Mouse (Mus musculus): ENCODE measurements around the gene Sft2d1. TPM values are rescaled to one million over a fixed set of nuclear protein-coding genes. Genes with fewer than 3 reads are reported as not detected.

Sft2d1 gene
- polyA plus RNA-seq, 1 experiment, result 51.6 TPM

DNA sequence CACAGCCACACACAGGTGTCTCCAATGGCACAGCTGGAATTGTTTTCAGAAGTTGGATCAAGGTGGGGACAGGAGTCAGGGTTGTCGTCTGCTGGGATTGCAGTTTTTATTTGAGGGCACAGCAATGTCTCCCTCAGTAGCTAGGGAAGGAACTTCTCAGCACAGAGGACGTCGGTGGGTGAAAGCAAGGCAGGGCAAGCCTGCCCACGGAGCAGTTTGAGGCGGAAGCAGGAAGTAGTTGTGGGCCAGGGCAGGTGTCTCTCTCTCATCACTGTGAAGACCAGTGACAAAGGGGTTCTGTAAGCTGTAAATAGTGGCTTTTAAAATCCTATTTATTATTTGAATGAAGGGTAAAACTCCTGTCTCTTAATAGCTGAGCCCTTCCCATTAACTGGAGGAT, 31.8 kb downstream of the Sft2d1 start:
- Histone ChIP-seq H3ac (ENCODE audit: control insufficient read depth, insufficient read length, low read depth) (no peak overlapping the region), H3K79me3 (ENCODE audit: low read depth) (no peaks in the 10 kb centered on the region), H3K79me2 (ENCODE audit: control insufficient read depth, insufficient read depth) (no peaks in the 10 kb centered on the region), H3K27me3 (ENCODE audit: control insufficient read depth, insufficient read depth, insufficient read length) (no peaks in the 10 kb centered on the region), H3K4me3 (ENCODE audit: insufficient read depth, poor library complexity, severe bottlenecking) (no peak overlapping the region), H3K36me3 (ENCODE audit: control insufficient read depth, insufficient read depth) (no peaks in the 10 kb centered on the region)
- TF ChIP-seq MYOD1 (IDR thresholded peaks at IDR 0.05; ENCODE audit: control insufficient read depth, insufficient read length, low read depth) (no peak), MYOG (IDR thresholded peaks at IDR 0.05; ENCODE audit: control insufficient read depth, extremely low read depth, insufficient read length) (no peak), USF1 (IDR thresholded peaks at IDR 0.05; ENCODE audit: low read depth) (no peak), FOSL1 (IDR thresholded peaks at IDR 0.05; ENCODE audit: insufficient read depth, low read length, poor library complexity, severe bottlenecking) (no peak), MAX (IDR thresholded peaks at IDR 0.05) (no peak), CTCF (IDR thresholded peaks at IDR 0.05; ENCODE audit: control insufficient read depth, insufficient read depth, insufficient read length) (no peak), CEBPB (IDR thresholded peaks at IDR 0.05; ENCODE audit: low read depth) (no peak)

DNA sequence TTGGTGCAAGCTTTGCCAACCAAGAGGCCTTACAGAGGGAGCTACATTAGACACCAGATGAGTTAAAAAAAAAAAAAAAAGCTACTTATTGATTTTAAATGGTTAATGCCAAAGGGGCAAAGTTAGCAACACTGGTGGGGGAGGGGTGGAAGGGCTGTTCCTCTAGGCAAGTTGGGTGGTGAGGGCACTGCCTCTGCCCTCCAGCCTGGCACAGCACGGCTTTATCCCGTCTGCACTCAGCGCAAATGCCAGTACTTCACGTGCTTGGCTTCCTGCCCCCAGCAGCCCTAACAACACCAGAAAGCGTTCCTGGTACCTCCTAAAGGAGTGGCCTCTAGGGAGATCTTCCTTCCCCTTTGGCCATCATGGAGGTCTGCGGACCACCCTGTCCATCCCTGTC, 32.5 kb downstream of the Sft2d1 start:
- TF ChIP-seq CTCF (IDR thresholded peaks at IDR 0.05; ENCODE audit: control insufficient read depth, insufficient read depth, insufficient read length), result no peak
- no peak for TF ChIP-seq MYOD1 (IDR thresholded peaks at IDR 0.05; ENCODE audit: control insufficient read depth, insufficient read length, low read depth)
- TF ChIP-seq MYOG (IDR thresholded peaks at IDR 0.05; ENCODE audit: control insufficient read depth, extremely low read depth, insufficient read length), result no peak
- no peak for TF ChIP-seq MAX (IDR thresholded peaks at IDR 0.05)
- TF ChIP-seq CEBPB (IDR thresholded peaks at IDR 0.05; ENCODE audit: low read depth), result no peak
- no peak for TF ChIP-seq FOSL1 (IDR thresholded peaks at IDR 0.05; ENCODE audit: insufficient read depth, low read length, poor library complexity, severe bottlenecking)
- no peak for TF ChIP-seq USF1 (IDR thresholded peaks at IDR 0.05; ENCODE audit: low read depth)
- H3K4me3 ChIP-seq (ENCODE audit: insufficient read depth, poor library complexity, severe bottlenecking), result no peak overlapping the region
- no peaks in the 10 kb centered on the region for H3K36me3 ChIP-seq (ENCODE audit: control insufficient read depth, insufficient read depth)
- no peaks in the 10 kb centered on the region for H3K27me3 ChIP-seq (ENCODE audit: control insufficient read depth, insufficient read depth, insufficient read length)
- H3ac ChIP-seq (ENCODE audit: control insufficient read depth, insufficient read length, low read depth), result no peak overlapping the region
- H3K79me3 ChIP-seq (ENCODE audit: low read depth), result no peaks in the 10 kb centered on the region
- no peaks in the 10 kb centered on the region for H3K79me2 ChIP-seq (ENCODE audit: control insufficient read depth, insufficient read depth)

DNA sequence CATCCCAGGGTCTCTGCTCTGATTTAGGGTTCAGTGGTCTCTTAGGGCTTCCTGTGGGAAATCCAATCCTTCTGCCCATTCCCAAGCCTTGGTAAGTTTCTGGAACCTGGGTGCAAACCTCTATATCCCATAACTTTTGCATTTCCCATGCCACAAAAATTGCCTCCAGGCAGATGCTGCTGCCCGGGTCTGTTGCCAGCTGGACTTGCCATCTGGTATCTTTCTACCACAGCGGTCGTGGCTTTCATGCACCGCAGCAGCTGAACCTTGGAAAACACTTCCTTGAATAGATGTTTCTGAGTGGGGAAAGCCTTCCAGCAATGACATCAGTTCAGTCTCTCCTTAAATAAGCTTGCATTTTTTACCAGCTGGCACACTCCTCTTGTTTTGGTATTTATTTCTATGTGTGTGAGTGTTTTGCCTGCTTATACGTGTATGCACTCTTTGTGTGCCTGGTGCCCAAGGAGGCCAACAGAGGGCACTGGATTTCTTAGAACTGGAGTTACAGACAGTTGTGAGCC, 36.9 kb downstream of the Sft2d1 start:
- TF ChIP-seq MAX (IDR thresholded peaks at IDR 0.05) (no peak), MYOD1 (IDR thresholded peaks at IDR 0.05; ENCODE audit: control insufficient read depth, insufficient read length, low read depth) (no peak), USF1 (IDR thresholded peaks at IDR 0.05; ENCODE audit: low read depth) (no peak), MYOG (IDR thresholded peaks at IDR 0.05; ENCODE audit: control insufficient read depth, extremely low read depth, insufficient read length) (no peak), FOSL1 (IDR thresholded peaks at IDR 0.05; ENCODE audit: insufficient read depth, low read length, poor library complexity, severe bottlenecking) (no peak)

DNA sequence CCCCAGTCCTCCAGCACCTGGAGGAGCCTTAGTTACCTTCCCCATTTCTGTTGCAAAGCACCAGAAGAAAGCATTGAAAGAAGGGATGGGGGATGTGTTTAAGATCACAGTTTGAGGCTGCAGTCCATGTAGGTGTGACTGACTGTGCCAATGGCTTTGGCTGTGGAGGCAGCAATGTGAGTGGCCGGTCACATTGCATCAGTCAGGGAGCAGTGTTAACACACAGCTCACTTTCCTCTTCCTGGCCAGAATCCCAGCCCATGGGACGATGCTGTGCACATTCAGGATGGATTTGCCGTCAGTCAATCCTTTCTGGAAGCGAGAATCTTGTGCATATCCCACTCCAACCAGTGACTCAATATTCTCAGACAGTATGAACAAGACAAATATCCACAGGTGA, 38.0 kb downstream of the Sft2d1 start:
- Histone ChIP-seq H3K79me3 (ENCODE audit: low read depth) (no peaks in the 10 kb centered on the region), H3K4me3 (ENCODE audit: insufficient read depth, poor library complexity, severe bottlenecking) (no peak overlapping the region), H3K36me3 (ENCODE audit: control insufficient read depth, insufficient read depth) (no peaks in the 10 kb centered on the region), H3K27me3 (ENCODE audit: control insufficient read depth, insufficient read depth, insufficient read length) (no peaks in the 10 kb centered on the region), H3ac (ENCODE audit: control insufficient read depth, insufficient read length, low read depth) (no peak overlapping the region), H3K79me2 (ENCODE audit: control insufficient read depth, insufficient read depth) (no peaks in the 10 kb centered on the region)
- TF ChIP-seq FOSL1 (IDR thresholded peaks at IDR 0.05; ENCODE audit: insufficient read depth, low read length, poor library complexity, severe bottlenecking), result no peak
- TF ChIP-seq MYOG (IDR thresholded peaks at IDR 0.05; ENCODE audit: control insufficient read depth, extremely low read depth, insufficient read length), result no peak
- no peak for TF ChIP-seq CTCF (IDR thresholded peaks at IDR 0.05; ENCODE audit: control insufficient read depth, insufficient read depth, insufficient read length)
- TF ChIP-seq USF1 (IDR thresholded peaks at IDR 0.05; ENCODE audit: low read depth), result no peak
- no peak for TF ChIP-seq MYOD1 (IDR thresholded peaks at IDR 0.05; ENCODE audit: control insufficient read depth, insufficient read length, low read depth)
- TF ChIP-seq MAX (IDR thresholded peaks at IDR 0.05), result no peak
- TF ChIP-seq CEBPB (IDR thresholded peaks at IDR 0.05; ENCODE audit: low read depth), result no peak

More for the DNA sequence above, 36.9 kb downstream of the Sft2d1 start:
- no peaks in the 10 kb centered on the region for H3K79me2 ChIP-seq (ENCODE audit: control insufficient read depth, insufficient read depth)
- H3K79me3 ChIP-seq (ENCODE audit: low read depth), result no peaks in the 10 kb centered on the region
- no peaks in the 10 kb centered on the region for H3K27me3 ChIP-seq (ENCODE audit: control insufficient read depth, insufficient read depth, insufficient read length)
- no peaks in the 10 kb centered on the region for H3K36me3 ChIP-seq (ENCODE audit: control insufficient read depth, insufficient read depth)
- no peak overlapping the region for H3K4me3 ChIP-seq (ENCODE audit: insufficient read depth, poor library complexity, severe bottlenecking)
- H3ac ChIP-seq (ENCODE audit: control insufficient read depth, insufficient read length, low read depth), result no peak overlapping the region

DNA sequence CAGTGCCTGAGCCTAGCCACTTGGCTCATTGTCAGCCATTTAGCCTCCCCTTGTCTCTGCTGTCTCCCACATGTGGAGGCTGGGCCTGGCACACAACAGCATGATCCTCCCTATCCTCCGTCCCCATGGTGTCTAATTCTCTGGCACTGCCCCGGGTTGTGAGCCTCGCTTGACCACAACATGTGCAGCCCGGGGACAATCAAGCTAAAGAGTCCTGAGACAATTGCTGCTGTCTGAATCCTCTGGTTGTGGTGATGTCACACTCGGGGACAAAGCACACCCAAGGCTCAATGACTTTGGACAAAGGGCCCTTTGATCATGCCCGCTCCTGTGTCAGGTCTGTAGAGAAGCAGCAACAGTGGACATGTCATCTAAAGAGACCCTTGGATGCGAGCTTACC, 40.2 kb downstream of the Sft2d1 start:
- H3ac ChIP-seq (ENCODE audit: control insufficient read depth, insufficient read length, low read depth), result no peak overlapping the region
- no peak for TF ChIP-seq FOSL1 (IDR thresholded peaks at IDR 0.05; ENCODE audit: insufficient read depth, low read length, poor library complexity, severe bottlenecking)
- TF ChIP-seq USF1 (IDR thresholded peaks at IDR 0.05; ENCODE audit: low read depth), result no peak
- no peak for TF ChIP-seq CEBPB (IDR thresholded peaks at IDR 0.05; ENCODE audit: low read depth)
- TF ChIP-seq MYOD1 (IDR thresholded peaks at IDR 0.05; ENCODE audit: control insufficient read depth, insufficient read length, low read depth), result no peak

DNA sequence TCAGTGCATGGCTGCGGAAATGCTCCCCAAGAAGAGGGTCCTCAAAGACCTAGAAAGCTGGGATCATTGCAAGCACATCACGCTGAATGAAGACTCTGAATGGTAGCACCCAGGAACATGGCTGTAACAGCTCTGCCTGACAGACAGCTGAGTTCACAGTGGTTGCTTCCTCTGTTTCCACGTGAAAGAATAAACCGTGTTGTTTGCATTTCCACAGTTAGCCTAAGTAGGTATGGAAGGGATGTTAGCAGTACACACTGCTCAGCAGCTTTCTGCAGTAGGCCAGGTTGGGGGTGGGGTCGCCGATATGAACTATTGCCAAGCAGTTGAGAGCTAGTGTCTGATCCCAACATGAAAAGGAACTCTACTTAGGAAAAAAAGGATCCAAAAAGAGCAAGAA, 44.8 kb downstream of the Sft2d1 start, which contains the start of gene T2:
Gene T2 (plus strand): TSS at position 301 of the 400 bp plus-strand sequence.
- Histone ChIP-seq H3K4me3 (ENCODE audit: insufficient read depth, poor library complexity, severe bottlenecking) (no peak within 1 kb of the TSS), H3K36me3 (ENCODE audit: control insufficient read depth, insufficient read depth) (no peaks in the 10 kb centered on the region), H3K27me3 (ENCODE audit: control insufficient read depth, insufficient read depth, insufficient read length) (peaks cover 7% of the 10 kb centered on the region), H3ac (ENCODE audit: control insufficient read depth, insufficient read length, low read depth) (no peak within 1 kb of the TSS), H3K79me2 (ENCODE audit: control insufficient read depth, insufficient read depth) (no peaks in the 10 kb centered on the region), H3K79me3 (ENCODE audit: low read depth) (no peaks in the 10 kb centered on the region)
- no peak for TF ChIP-seq MYOD1 (IDR thresholded peaks at IDR 0.05; ENCODE audit: control insufficient read depth, insufficient read length, low read depth)
- no peak for TF ChIP-seq CEBPB (IDR thresholded peaks at IDR 0.05; ENCODE audit: low read depth)
- no peak for TF ChIP-seq FOSL1 (IDR thresholded peaks at IDR 0.05; ENCODE audit: insufficient read depth, low read length, poor library complexity, severe bottlenecking)

More for the DNA sequence above, 40.2 kb downstream of the Sft2d1 start:
- no peak overlapping the region for H3K4me3 ChIP-seq (ENCODE audit: insufficient read depth, poor library complexity, severe bottlenecking)
- no peaks in the 10 kb centered on the region for H3K27me3 ChIP-seq (ENCODE audit: control insufficient read depth, insufficient read depth, insufficient read length)
- no peaks in the 10 kb centered on the region for H3K36me3 ChIP-seq (ENCODE audit: control insufficient read depth, insufficient read depth)
- no peaks in the 10 kb centered on the region for H3K79me2 ChIP-seq (ENCODE audit: control insufficient read depth, insufficient read depth)
- no peaks in the 10 kb centered on the region for H3K79me3 ChIP-seq (ENCODE audit: low read depth)

Measured in C2C12 (cell line).